Mouse (Mus musculus) left cerebral cortex, postnatal 25 days (tissue): Measurements from ENCODE around the gene Mtr. TPM values are rescaled to one million over a fixed set of nuclear protein-coding genes. Genes with fewer than 3 reads are reported as not detected.
A peak's percentile ranks its signal among the peaks of the same experiment; 100 is the strongest.

Experiments
- DNase-seq, 2 experiments: peaks; one replicate each; pipeline ENCODE4 v3.0.0; 2022; ENCODE audit warnings: low spot score in 2 of 2, mixed read lengths in 1 of 2
- intact Hi-C: fragments of 180-260 bp; cut with DNase I; formaldehyde crosslinking; loops from one replicate; pipeline ENCODE4 v1.15.1; 2025
- total RNA-seq, 2 experiments: library from RNA; stranded (reverse); gene quantifications; 2 replicates each; pipeline ENCODE4 v1.2.3; 2021

Gene Mtr
- total RNA-seq = 10 to 100 TPM; 17.3 to 18.7 TPM

- DNase-seq = peak; percentile 94 to 99
Measured at GRCm38 (mm10) chr13:12257391-12258380, at the start of gene Mtr. Gene Mtr (minus strand): TSS chr13:12258113.

GRCm38 (mm10) chr13:12307286-12307685 lies 49.4 kb upstream of the Mtr start:
- no peak for DNase-seq
- intact Hi-C loops = no loop called here

More at GRCm38 (mm10) chr13:12257391-12258380, at the start of gene Mtr:
- intact Hi-C loops = loop anchor here (5.0 kb wide), 1 partner anchor 45 kb away; no protein-coding TSS in a partner anchor

- intact Hi-C loops = no loop called here
- DNase-seq = no peak
Measured at GRCm38 (mm10) chr13:12305540-12305939, 47.6 kb upstream of the Mtr start.

- DNase-seq = no peak
- intact Hi-C loops = no loop called here
Measured at GRCm38 (mm10) chr13:12304991-12305390, 47.1 kb upstream of the Mtr start.

- intact Hi-C loops = no loop called here
- DNase-seq = no peak
Measured at GRCm38 (mm10) chr13:12297777-12298176, 39.9 kb upstream of the Mtr start.

- DNase-seq = peak; percentile 55 to 83
- intact Hi-C loops = loop anchor here (1.0 kb wide), 1 partner anchor 90 kb away; no protein-coding TSS in a partner anchor
Measured at GRCm38 (mm10) chr13:12296701-12297100, 38.8 kb upstream of the Mtr start.

- intact Hi-C loops = no loop called here
- DNase-seq = no peak
Measured at GRCm38 (mm10) chr13:12293810-12294209, 35.9 kb upstream of the Mtr start.

- no peak for DNase-seq
- intact Hi-C loops = no loop called here
Measured at GRCm38 (mm10) chr13:12290700-12291099, 32.8 kb upstream of the Mtr start.

GRCm38 (mm10) chr13:12284528-12284927 lies 26.6 kb upstream of the Mtr start:
- no peak for DNase-seq
- intact Hi-C loops = no loop called here

GRCm38 (mm10) chr13:12283826-12284225 lies 25.9 kb upstream of the Mtr start:
- intact Hi-C loops = no loop called here

GRCm38 (mm10) chr13:12274721-12275120 lies 16.8 kb upstream of the Mtr start:
- intact Hi-C loops = no loop called here

More at GRCm38 (mm10) chr13:12283826-12284225, 25.9 kb upstream of the Mtr start:
- no peak for DNase-seq

GRCm38 (mm10) chr13:12274220-12274619 lies 16.3 kb upstream of the Mtr start:
- no peak for DNase-seq

More at GRCm38 (mm10) chr13:12274721-12275120, 16.8 kb upstream of the Mtr start:
- no peak for DNase-seq

GRCm38 (mm10) chr13:12272953-12273352 lies 15.0 kb upstream of the Mtr start:
- intact Hi-C loops = no loop called here
- DNase-seq = peak; percentile 50 to 66

More at GRCm38 (mm10) chr13:12274220-12274619, 16.3 kb upstream of the Mtr start:
- intact Hi-C loops = no loop called here

- intact Hi-C loops = no loop called here
- no peak for DNase-seq
Measured at GRCm38 (mm10) chr13:12267971-12268370, 10.1 kb upstream of the Mtr start.

- intact Hi-C loops = no loop called here
- DNase-seq = no peak
Measured at GRCm38 (mm10) chr13:12267097-12267496, 9.2 kb upstream of the Mtr start.

- no peak for DNase-seq
- intact Hi-C loops = no loop called here
Measured at GRCm38 (mm10) chr13:12263996-12264395, 6.1 kb upstream of the Mtr start.

GRCm38 (mm10) chr13:12261505-12261904 lies 3.6 kb upstream of the Mtr start:
- intact Hi-C loops = no loop called here
- no peak for DNase-seq

GRCm38 (mm10) chr13:12256871-12257390 lies 982 bp downstream of the Mtr start:
- intact Hi-C loops = loop anchor here (5.0 kb wide), 1 partner anchor 45 kb away; no protein-coding TSS in a partner anchor

GRCm38 (mm10) chr13:12255911-12256705 lies 1.8 kb downstream of the Mtr start:
- intact Hi-C loops = loop anchor here (5.0 kb wide), 1 partner anchor 44 kb away; no protein-coding TSS in a partner anchor
- DNase-seq = no peak

More at GRCm38 (mm10) chr13:12256871-12257390, 982 bp downstream of the Mtr start:
- no peak for DNase-seq

GRCm38 (mm10) chr13:12250496-12250895 lies 7.4 kb downstream of the Mtr start:
- intact Hi-C loops = no loop called here

More at GRCm38 (mm10) chr13:12250496-12250895, 7.4 kb downstream of the Mtr start:
- no peak for DNase-seq
